Mouse (Mus musculus): ENCODE measurements around the gene Gadd45b.
A peak's percentile ranks its signal among the peaks of the same experiment; 100 is the strongest.

Gene Gadd45b

GRCm38 (mm10) chr10:80934136-80934985 is 4.5 kb downstream of the Gadd45b start:
- peak in 1 of 2 experiments; percentile 55 for DNase-seq (ENCODE audit: inconsistent age in 2 of 2, low spot score in 1 of 2)

- DNase-seq (ENCODE audit: inconsistent age in 2 of 2, low spot score in 1 of 2), result peak in 1 of 2 experiments; percentile 38
Observed at GRCm38 (mm10) chr10:80935241-80935640, 5.4 kb downstream of the Gadd45b start.

- peak in 1 of 2 experiments; percentile 40 for DNase-seq (ENCODE audit: inconsistent age in 2 of 2, low spot score in 1 of 2)
Observed at GRCm38 (mm10) chr10:80935698-80936097, 5.8 kb downstream of the Gadd45b start.

- DNase-seq (ENCODE audit: inconsistent age in 2 of 2, low spot score in 1 of 2), result peak; percentile 80 to 88
Observed at GRCm38 (mm10) chr10:80936135-80936809, 6.4 kb downstream of the Gadd45b start.

DNA sequence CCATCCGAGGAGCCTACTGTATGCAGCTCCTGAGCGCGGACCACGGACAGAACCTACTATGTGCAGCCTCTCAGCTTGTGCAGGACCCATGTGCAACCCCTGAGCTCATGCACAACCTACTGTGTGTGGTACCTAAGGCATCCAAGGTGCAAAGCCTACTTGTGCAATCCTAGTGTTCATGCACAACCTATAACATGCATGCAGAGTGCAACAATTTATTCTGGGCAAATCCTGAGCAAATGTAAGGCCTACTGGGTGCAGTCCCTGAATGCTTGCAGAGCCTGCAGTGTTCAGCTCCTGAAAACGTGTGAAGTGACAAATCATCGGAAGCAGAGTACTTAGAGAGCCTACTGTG is 6.9 kb downstream of the Gadd45b start:
- DNase-seq (ENCODE audit: inconsistent age in 2 of 2, low spot score in 1 of 2), result no peak

- DNase-seq (ENCODE audit: inconsistent age in 2 of 2, low spot score in 1 of 2), result peak in 1 of 2 experiments; percentile 68
Observed at GRCm38 (mm10) chr10:80937646-80938045, 7.8 kb downstream of the Gadd45b start.

- peak; percentile 53 to 67 for DNase-seq (ENCODE audit: inconsistent age in 2 of 2, low spot score in 1 of 2)
Observed at GRCm38 (mm10) chr10:80938831-80939550, 9.1 kb downstream of the Gadd45b start.

DNA sequence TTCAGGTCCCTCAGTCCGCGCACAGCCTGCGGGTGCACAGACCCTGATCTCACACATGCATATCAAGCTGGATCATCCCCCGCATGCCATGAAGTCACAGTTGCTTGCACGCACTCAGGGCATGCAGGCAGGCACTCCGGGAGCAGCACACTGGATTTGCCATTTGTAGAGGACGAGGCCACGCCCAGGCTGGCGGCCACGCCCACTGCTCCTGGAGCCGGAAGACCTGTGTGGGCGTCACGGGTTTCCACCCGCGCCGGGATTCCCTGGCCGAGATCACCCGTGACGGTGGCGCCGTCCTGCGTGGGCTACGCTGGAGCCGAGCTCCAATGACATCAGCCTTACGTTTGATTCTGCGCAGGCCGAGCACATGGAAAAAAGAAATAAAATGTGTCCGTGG is 9.8 kb downstream of the Gadd45b start:
- DNase-seq (ENCODE audit: inconsistent age in 2 of 2, low spot score in 1 of 2), result peak; percentile 90 to 95

DNA sequence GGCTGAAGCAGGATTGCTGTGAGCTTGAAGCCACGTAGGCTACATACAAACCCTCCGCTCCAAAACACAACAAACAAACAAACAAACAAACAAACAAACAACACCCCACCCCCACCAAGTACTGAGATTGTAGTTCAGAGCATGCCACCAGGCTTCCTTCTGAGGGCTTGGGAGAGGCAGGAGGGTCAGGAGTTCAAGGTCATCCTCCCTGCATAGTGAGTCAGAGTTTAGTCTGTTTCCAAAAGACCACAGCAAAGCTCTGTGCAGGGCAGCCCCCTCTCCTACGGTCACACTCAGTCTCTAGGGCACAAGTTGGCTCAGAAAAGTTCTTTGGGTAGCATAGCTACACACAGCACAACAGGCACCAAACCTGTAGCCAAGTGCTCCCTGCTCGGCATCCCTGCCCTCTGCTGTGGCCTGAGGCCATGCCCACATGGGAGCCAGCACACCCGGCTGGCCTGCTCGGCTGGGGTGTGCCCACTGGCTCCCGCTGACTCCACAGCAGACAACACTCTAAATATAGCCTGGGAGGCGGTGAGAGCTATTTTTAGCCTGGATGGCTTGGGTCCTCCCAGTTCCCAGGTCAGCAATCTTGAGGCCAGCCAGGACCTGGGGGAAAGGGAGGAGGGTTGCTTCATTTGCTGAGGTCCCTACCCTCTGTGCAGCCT is 10.6 kb downstream of the Gadd45b start:
- peak; percentile 74 to 88 for DNase-seq (ENCODE audit: inconsistent age in 2 of 2, low spot score in 1 of 2)

- DNase-seq (ENCODE audit: inconsistent age in 2 of 2, low spot score in 1 of 2), result no peak
Observed at GRCm38 (mm10) chr10:80940988-80941347, 11.1 kb downstream of the Gadd45b start.

DNA sequence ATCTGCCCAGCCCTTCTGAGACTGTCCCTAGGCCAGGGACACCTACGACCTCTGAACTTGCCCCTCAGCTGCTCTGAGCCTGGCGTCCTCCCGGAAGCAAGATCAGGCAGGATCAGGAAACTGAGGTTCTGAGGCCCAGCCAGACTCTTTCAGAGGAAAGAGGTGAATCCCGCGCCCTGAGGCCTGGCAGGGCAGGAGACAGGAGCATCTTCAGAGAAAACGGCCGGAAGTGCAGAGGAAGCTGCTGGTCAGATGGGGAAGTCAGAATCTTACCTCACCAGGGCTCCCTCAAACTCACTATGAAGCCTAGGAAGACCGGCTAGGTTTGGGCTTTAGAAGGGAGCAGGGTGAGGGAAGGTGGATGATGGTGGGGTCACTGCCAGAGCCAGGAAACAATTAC is 13.0 kb downstream of the Gadd45b start:
- no peak for DNase-seq (ENCODE audit: inconsistent age in 2 of 2, low spot score in 1 of 2)

DNA sequence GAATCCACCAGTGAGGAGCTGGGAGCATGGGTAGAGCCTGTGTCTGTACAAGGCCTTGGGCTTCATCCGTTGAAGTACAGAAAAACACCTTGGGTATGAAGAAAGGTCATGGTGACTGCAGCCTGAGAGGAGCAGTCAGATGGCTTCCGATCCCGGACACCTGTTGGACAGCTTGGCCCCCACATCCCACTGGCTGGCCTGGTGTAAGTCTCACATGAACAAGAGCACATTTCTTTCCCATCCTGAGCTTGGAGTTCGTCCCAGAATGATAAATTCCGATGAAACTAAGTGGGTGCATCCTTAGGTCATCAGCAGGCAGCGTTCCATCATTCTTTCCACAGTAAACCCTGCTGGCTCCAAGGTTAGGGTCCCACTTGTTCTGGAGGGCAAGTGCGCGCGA is 13.8 kb downstream of the Gadd45b start:
- peak; percentile 64 to 75 for DNase-seq (ENCODE audit: inconsistent age in 2 of 2, low spot score in 1 of 2)

DNA sequence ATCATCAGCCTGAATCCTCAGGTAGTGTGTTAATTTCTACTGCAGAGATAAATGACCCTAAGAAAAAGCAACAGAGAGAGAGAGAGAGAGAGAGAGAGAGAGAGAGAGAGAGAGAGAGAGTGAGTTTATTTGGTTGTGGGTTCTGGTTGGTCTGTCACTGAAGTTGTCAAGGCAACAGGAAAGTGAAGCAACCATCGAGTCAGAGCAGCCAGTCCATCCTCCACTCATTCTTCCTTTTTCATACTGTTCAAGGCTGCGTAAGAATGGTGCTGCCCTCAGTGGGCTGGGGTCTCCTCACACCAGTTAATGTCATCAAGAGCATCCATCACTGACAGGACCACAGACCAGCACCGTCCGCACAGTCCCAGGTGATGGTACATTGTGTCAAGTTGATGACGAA is 14.4 kb downstream of the Gadd45b start:
- no peak for DNase-seq (ENCODE audit: inconsistent age in 2 of 2, low spot score in 1 of 2)

- DNase-seq (ENCODE audit: inconsistent age in 2 of 2, low spot score in 1 of 2), result no peak
Observed at GRCm38 (mm10) chr10:80946684-80947437, 17.0 kb downstream of the Gadd45b start.

- DNase-seq (ENCODE audit: inconsistent age in 2 of 2, low spot score in 1 of 2), result peak; percentile 78 to 79
Observed at GRCm38 (mm10) chr10:80947802-80948201, 17.9 kb downstream of the Gadd45b start.

DNA sequence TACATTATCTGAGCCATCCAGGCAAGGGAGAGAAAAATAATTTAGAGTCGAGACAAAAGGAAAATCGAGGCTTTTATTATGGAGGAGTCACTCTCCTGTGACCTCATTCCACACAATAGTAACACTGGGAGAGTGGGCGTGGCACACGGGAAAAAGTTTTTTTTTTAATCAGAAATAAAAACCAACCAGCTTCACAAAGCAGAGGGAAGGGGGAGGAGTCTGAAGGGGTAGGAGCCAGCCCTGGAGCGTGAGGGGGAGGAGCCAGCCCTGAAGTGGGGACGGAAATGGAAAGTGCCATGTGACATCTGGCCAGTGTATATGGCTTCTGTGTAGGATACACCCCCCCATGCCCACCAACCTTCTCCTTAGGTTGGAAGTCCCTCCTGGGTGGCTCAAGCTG is 18.7 kb downstream of the Gadd45b start:
- peak; percentile 69 to 72 for DNase-seq (ENCODE audit: inconsistent age in 2 of 2, low spot score in 1 of 2)

GRCm38 (mm10) chr10:80949081-80949480 is 19.2 kb downstream of the Gadd45b start:
- peak; percentile 82 to 84 for DNase-seq (ENCODE audit: inconsistent age in 2 of 2, low spot score in 1 of 2)

- DNase-seq (ENCODE audit: inconsistent age in 2 of 2, low spot score in 1 of 2), result no peak
Observed at GRCm38 (mm10) chr10:80950314-80950713, 20.4 kb downstream of the Gadd45b start.

DNA sequence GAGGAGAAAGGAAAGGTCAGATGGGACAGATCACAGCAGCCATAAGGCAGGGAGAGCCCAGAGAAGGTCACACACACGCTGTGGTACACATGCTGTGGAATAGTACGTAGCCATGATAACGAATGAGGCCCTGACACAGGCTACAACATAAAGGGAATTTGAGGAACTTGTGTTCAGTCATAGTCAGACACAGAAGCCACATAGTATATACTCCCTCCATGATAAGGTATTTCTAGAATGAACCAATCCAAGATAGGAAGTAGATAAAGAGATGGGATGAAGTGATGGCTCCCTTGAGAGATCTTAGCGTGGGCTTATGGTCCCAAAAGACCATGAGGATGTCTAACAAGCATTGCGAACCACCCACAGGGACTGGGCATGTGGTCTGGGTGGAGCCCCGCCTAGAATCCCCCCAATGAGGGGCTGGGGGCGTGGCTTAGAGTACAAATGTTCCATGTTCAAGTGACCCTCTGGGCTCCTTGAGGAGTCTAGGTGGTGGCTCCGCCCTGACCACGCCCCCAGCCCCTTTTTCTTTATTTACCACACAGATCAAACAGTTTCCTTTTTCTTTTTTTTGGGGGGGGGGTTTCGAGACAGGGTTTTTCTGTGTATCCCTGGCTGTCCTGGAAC is 22.0 kb downstream of the Gadd45b start:
- no peak for DNase-seq (ENCODE audit: inconsistent age in 2 of 2, low spot score in 1 of 2)

DNA sequence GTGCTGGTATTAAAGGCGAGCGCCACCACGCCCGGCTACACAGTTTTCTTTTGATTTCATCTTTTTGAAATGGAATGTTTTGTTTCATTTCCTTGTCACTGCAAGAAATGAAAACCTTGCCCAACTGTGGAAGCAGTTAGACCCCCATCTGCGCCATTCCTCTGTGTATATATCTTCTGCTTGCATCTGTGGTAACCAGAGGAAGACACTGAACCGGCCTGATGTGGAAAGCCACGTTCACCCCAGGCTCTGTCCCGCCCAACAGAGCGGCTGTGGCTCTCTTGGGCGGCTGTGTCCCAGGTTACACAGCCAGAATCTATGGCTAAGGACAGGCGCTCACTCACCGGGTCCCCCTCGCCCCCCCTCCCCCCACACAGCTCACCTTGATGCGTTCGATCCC is 22.6 kb downstream of the Gadd45b start:
- DNase-seq (ENCODE audit: inconsistent age in 2 of 2, low spot score in 1 of 2), result no peak

Measured in adrenal gland, adult (tissue).